Comparison of ENCODE assay signal across 8 mouse cellular contexts in the genomic region with DNA sequence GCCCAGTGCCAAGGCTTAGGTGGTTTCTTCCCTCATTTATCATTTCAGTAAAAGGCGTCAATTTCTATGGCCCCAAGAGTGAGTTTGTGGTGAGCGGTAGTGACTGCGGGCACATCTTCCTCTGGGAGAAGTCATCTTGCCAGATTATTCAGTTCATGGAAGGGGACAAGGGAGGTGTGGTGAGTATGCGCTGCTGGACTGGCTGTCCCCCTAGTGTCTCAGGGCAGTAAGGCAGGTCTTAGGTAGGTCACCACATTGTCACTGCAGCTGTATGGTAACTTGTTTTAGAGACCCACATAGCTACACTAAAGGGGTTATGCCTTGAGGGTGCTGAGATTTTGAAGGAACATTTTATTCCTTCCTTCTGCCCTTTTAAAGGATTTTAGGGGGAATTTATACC. TPM values are rescaled to one million over a fixed set of nuclear protein-coding genes. Genes with fewer than 3 reads are reported as not detected.
DNase-seq lines count a peak whose midpoint lies in the region; TF ChIP-seq lines count a peak whose summit lies in the region.

No protein-coding gene starts in this region.

- peak; percentile 54 to 62 for DNase-seq in cerebellum, postnatal 10 days
- no peak for DNase-seq in cerebellum, adult 11 months
- no peak for DNase-seq in layer of hippocampus, adult 2 months (ENCODE audit: low spot score in 2 of 2)
- DNase-seq in layer of hippocampus, adult 11-12 months (ENCODE audit: low spot score): no peak
- peak; percentile 12 for DNase-seq in adipocyte (ENCODE audit: low spot score)
- DNase-seq in lung, postnatal 10 days: peak; percentile 53
- DNase-seq in right cerebral cortex, postnatal 14 days: no peak
- no peak for DNase-seq in gastrocnemius, postnatal 36 days

- no peak overlapping the region for H3K27ac ChIP-seq in layer of hippocampus, adult 2 months

- peak; percentile 66 for TF ChIP-seq CTCF in layer of hippocampus, adult 2 months (conservative IDR thresholded peaks at IDR 0.05)

- H3K4me3 ChIP-seq in layer of hippocampus, adult 2 months: no peak overlapping the region

- intact Hi-C loops in gastrocnemius, postnatal 36 days (cut with DNase I): no loop called here

RNA-seq across cellular contexts. Expression of a gene that starts 17.7 kb away (rescaled TPM):
- total RNA-seq in layer of hippocampus, adult 2 months (2021): 100 to 1,000 TPM; 421 to 428 TPM
- total RNA-seq in gastrocnemius, postnatal 36 days (2021): 10 to 100 TPM; 22.5 to 28.4 TPM

RNA-seq across cellular contexts. Expression of a gene that starts 30.8 kb away (rescaled TPM):
- total RNA-seq in layer of hippocampus, adult 2 months (2021): under 1 TPM; 0.37 to 0.51 TPM
- 1,000 to 10,000 TPM; 4,749 to 5,131 TPM for total RNA-seq in gastrocnemius, postnatal 36 days (2021)

RNA-seq across cellular contexts. Expression of a gene that starts 41.0 kb away (rescaled TPM):
- 100 to 1,000 TPM; 114 to 116 TPM for total RNA-seq in layer of hippocampus, adult 2 months (2021)
- 100 to 1,000 TPM; 165 to 181 TPM for total RNA-seq in gastrocnemius, postnatal 36 days (2021)

Comparison
In these comparisons a context has a peak if more than half of its experiments do, and no peak if none do; other contexts are left out.
1. DNase-seq: peak in cerebellum, postnatal 10 days (2 of 2), adipocyte (single experiment) and lung, postnatal 10 days (single experiment); none in cerebellum, adult 11 months (single experiment), layer of hippocampus, adult 2 months (0 of 2), layer of hippocampus, adult 11-12 months (single experiment), right cerebral cortex, postnatal 14 days (single experiment) and gastrocnemius, postnatal 36 days (0 of 2).
2. RNA of a gene that starts 17.7 kb away (total RNA-seq): 421 to 428 TPM in layer of hippocampus, adult 2 months; 22.5 to 28.4 TPM in gastrocnemius, postnatal 36 days; every median in the first group is over 10 times any median in the second.
3. RNA of a gene that starts 30.8 kb away (total RNA-seq): 4,749 to 5,131 TPM in gastrocnemius, postnatal 36 days; 0.37 to 0.51 TPM in layer of hippocampus, adult 2 months; every median in the first group is over 1,000 times any median in the second.